Mouse (Mus musculus) embryonic facial prominence, embryonic 13.5 days (tissue): ENCODE data around the gene Pex5l. TPM values are rescaled to one million over a fixed set of nuclear protein-coding genes. Genes with fewer than 3 reads are reported as not detected.

Experiments
- ATAC-seq: fragments of 200-750 bp; cut with Nextera tagmentation; 2 replicates; pipeline ENCODE4 v1.8.0; 2017; ENCODE audit warnings: low read depth; ENCODE audit not compliant: insufficient number of reproducible peaks, insufficient read depth, low FRiP score, low TSS enrichment
- H3K27ac ChIP-seq: fragments of 300-500 bp; sonication (generic); 2 replicates; pipeline ENCODE4 v1.5.1; 2015; ENCODE audit warnings: moderate library complexity, mild to moderate bottlenecking, inconsistent platforms
- H3K27me3 ChIP-seq: fragments of 300-500 bp; sonication (generic); 2 replicates; pipeline ENCODE4 v1.6.1; 2015; ENCODE audit warnings: mild to moderate bottlenecking, inconsistent platforms
- H3K36me3 ChIP-seq: fragments of 300-500 bp; sonication (generic); 2 replicates; pipeline ENCODE4 v1.6.1; 2015; ENCODE audit warnings: mild to moderate bottlenecking, inconsistent platforms
- H3K4me1 ChIP-seq: fragments of 300-500 bp; sonication (generic); 2 replicates; pipeline ENCODE4 v1.6.1; 2015; ENCODE audit warnings: inconsistent platforms
- H3K4me2 ChIP-seq: fragments of 300-500 bp; sonication (generic); 2 replicates; pipeline ENCODE4 v1.6.1; 2015; ENCODE audit warnings: moderate library complexity, mild to moderate bottlenecking, inconsistent platforms
- H3K4me3 ChIP-seq: fragments of 300-500 bp; sonication (generic); 2 replicates; pipeline ENCODE4 v1.5.1; 2015; ENCODE audit warnings: mild to moderate bottlenecking, inconsistent platforms
- H3K9ac ChIP-seq: fragments of 300-500 bp; sonication (generic); 2 replicates; pipeline ENCODE4 v1.6.1; 2015; ENCODE audit warnings: mild to moderate bottlenecking, inconsistent platforms
- H3K9me3 ChIP-seq: fragments of 300-500 bp; sonication (generic); 2 replicates; pipeline ENCODE4 v1.6.1; 2016; ENCODE audit warnings: inconsistent platforms
- WGBS: fragments of 180-500 bp; shearing (Covaris S2); methylation state at CpG from one replicate; pipeline ENCODE4 v1.1.7; 2015; ENCODE audit warnings: mixed read lengths; 5-methylcytosine and 5-hydroxymethylcytosine counted together
- polyA plus RNA-seq: library from polyadenylated mRNA; unstranded; fragments of >200 nt; fragmentation: Nextera tagmentation; extraction: Ambion mirVana; gene quantifications from 2 replicates; pipeline ENCODE4 v1.2.1, GENCODE M21; 2015

Pex5l gene
- 0.55 and 0.87 TPM in 2 replicates for polyA plus RNA-seq

GRCm38 (mm10) chr3:33142901-33143461 lies at the start of gene Pex5l:
TSS of gene Pex5l (minus strand) at chr3:33143247.
- Histone ChIP-seq H3K9me3 (no peaks in the 10 kb centered on the region), H3K27ac (no peak within 1 kb of the TSS), H3K27me3 (peaks cover 27% of the 10 kb centered on the region), H3K9ac (peak within 1 kb of the TSS; percentile 58), H3K36me3 (no peaks in the 10 kb centered on the region), H3K4me1 (peaks cover 9% of the 10 kb centered on the region), H3K4me3 (peak within 1 kb of the TSS; percentile 69), H3K4me2 (peak within 1 kb of the TSS; percentile 81)
- under 1% methylated on average over 86 of the region's 88 CpGs for WGBS
- ATAC-seq, result peak; percentile 88

- no peak overlapping the region for H3K9ac ChIP-seq
- no peaks in the 10 kb centered on the region for H3K4me1 ChIP-seq
- no peak for ATAC-seq
- H3K27me3 ChIP-seq, result no peaks in the 10 kb centered on the region
- H3K4me2 ChIP-seq, result no peak overlapping the region
- H3K27ac ChIP-seq, result no peak overlapping the region
- no peaks in the 10 kb centered on the region for H3K36me3 ChIP-seq
- H3K9me3 ChIP-seq, result no peaks in the 10 kb centered on the region
- H3K4me3 ChIP-seq, result no peak overlapping the region
- WGBS, result 14% methylated on average over 3 of the region's 3 CpGs
These were observed 22.1 kb upstream of the Pex5l start for GRCm38 (mm10) chr3:33165186-33165585.

- Histone ChIP-seq H3K4me3 (no peak overlapping the region), H3K27me3 (no peaks in the 10 kb centered on the region), H3K27ac (no peak overlapping the region), H3K9ac (no peak overlapping the region), H3K36me3 (no peaks in the 10 kb centered on the region), H3K4me1 (no peaks in the 10 kb centered on the region), H3K9me3 (no peaks in the 10 kb centered on the region), H3K4me2 (no peak overlapping the region)
- ATAC-seq, result no peak
These were observed 20.8 kb upstream of the Pex5l start for GRCm38 (mm10) chr3:33163821-33164220.

GRCm38 (mm10) chr3:33143592-33143991 lies 545 bp upstream of the Pex5l start:
- Histone ChIP-seq H3K27me3 (peaks cover 27% of the 10 kb centered on the region), H3K9ac (no peak overlapping the region), H3K4me1 (peaks cover 9% of the 10 kb centered on the region), H3K27ac (no peak overlapping the region), H3K4me2 (peak overlapping the region; percentile 81), H3K4me3 (peak overlapping the region; percentile 69), H3K36me3 (no peaks in the 10 kb centered on the region), H3K9me3 (no peaks in the 10 kb centered on the region)
- ATAC-seq, result no peak
- 80% methylated on average over 7 of the region's 7 CpGs for WGBS

GRCm38 (mm10) chr3:33142398-33142797 lies 649 bp downstream of the Pex5l start:
- Histone ChIP-seq H3K36me3 (no peaks in the 10 kb centered on the region), H3K9ac (peak overlapping the region; percentile 58; the same call in 1 of the 2 replicates), H3K9me3 (no peaks in the 10 kb centered on the region), H3K4me3 (peak overlapping the region; percentile 69), H3K4me1 (peaks cover 9% of the 10 kb centered on the region), H3K27ac (no peak overlapping the region), H3K4me2 (peak overlapping the region; percentile 81), H3K27me3 (peaks cover 27% of the 10 kb centered on the region)
- under 1% methylated on average over 17 of the region's 17 CpGs for WGBS
- ATAC-seq, result 0 out of 2 replicates have a peak, but pooled peaks have one; percentile 20

GRCm38 (mm10) chr3:33129944-33130343 lies 13.1 kb downstream of the Pex5l start:
- Histone ChIP-seq H3K9ac (no peak overlapping the region), H3K4me2 (no peak overlapping the region), H3K36me3 (no peaks in the 10 kb centered on the region), H3K27me3 (no peaks in the 10 kb centered on the region), H3K27ac (no peak overlapping the region), H3K4me3 (no peak overlapping the region), H3K9me3 (no peaks in the 10 kb centered on the region), H3K4me1 (no peaks in the 10 kb centered on the region)
- ATAC-seq, result no peak

- H3K4me3 ChIP-seq, result no peak overlapping the region
- H3K27me3 ChIP-seq, result no peaks in the 10 kb centered on the region
- no peak overlapping the region for H3K4me2 ChIP-seq
- 90% methylated on average over 5 of the region's 5 CpGs for WGBS
- no peak overlapping the region for H3K27ac ChIP-seq
- no peaks in the 10 kb centered on the region for H3K36me3 ChIP-seq
- no peak overlapping the region for H3K9ac ChIP-seq
- 0 out of 2 replicates have a peak, but pooled peaks cover 4% of the 10 kb centered on the region for H3K4me1 ChIP-seq
- ATAC-seq, result no peak
- H3K9me3 ChIP-seq, result no peaks in the 10 kb centered on the region
These were observed 18.3 kb downstream of the Pex5l start for GRCm38 (mm10) chr3:33124796-33125195.

- no peak overlapping the region for H3K4me2 ChIP-seq
- H3K9ac ChIP-seq, result no peak overlapping the region
- 77% methylated on average over 2 of the region's 2 CpGs for WGBS
- no peaks in the 10 kb centered on the region for H3K9me3 ChIP-seq
- no peaks in the 10 kb centered on the region for H3K36me3 ChIP-seq
- H3K27me3 ChIP-seq, result no peaks in the 10 kb centered on the region
- H3K27ac ChIP-seq, result no peak overlapping the region
- no peaks in the 10 kb centered on the region for H3K4me1 ChIP-seq
- no peak for ATAC-seq
- no peak overlapping the region for H3K4me3 ChIP-seq
These were observed 37.3 kb downstream of the Pex5l start for GRCm38 (mm10) chr3:33105785-33106184.

- Histone ChIP-seq H3K27ac (no peak overlapping the region), H3K4me1 (no peaks in the 10 kb centered on the region), H3K9me3 (no peaks in the 10 kb centered on the region), H3K4me2 (no peak overlapping the region), H3K36me3 (no peaks in the 10 kb centered on the region), H3K4me3 (no peak overlapping the region), H3K9ac (no peak overlapping the region), H3K27me3 (no peaks in the 10 kb centered on the region)
- 90% methylated on average over 6 of the region's 6 CpGs for WGBS
- no peak for ATAC-seq
These were observed 39.5 kb downstream of the Pex5l start for GRCm38 (mm10) chr3:33103501-33103900.

GRCm38 (mm10) chr3:33098550-33099295 lies 44.3 kb downstream of the Pex5l start:
- no peak overlapping the region for H3K9ac ChIP-seq
- H3K36me3 ChIP-seq, result no peaks in the 10 kb centered on the region
- H3K4me2 ChIP-seq, result no peak overlapping the region
- H3K27ac ChIP-seq, result no peak overlapping the region
- no peaks in the 10 kb centered on the region for H3K9me3 ChIP-seq
- H3K27me3 ChIP-seq, result no peaks in the 10 kb centered on the region
- no peak overlapping the region for H3K4me3 ChIP-seq
- H3K4me1 ChIP-seq, result no peaks in the 10 kb centered on the region
- no peak for ATAC-seq
- 71% methylated on average over 9 of the region's 9 CpGs for WGBS

- Histone ChIP-seq H3K27me3 (no peaks in the 10 kb centered on the region), H3K27ac (no peak overlapping the region), H3K4me3 (no peak overlapping the region), H3K36me3 (no peaks in the 10 kb centered on the region), H3K4me1 (peaks cover 8% of the 10 kb centered on the region; the same call in 1 of the 2 replicates), H3K9ac (no peak overlapping the region), H3K4me2 (no peak overlapping the region), H3K9me3 (no peaks in the 10 kb centered on the region)
- ATAC-seq, result no peak
- 70% methylated on average over 6 of the region's 6 CpGs for WGBS
These were observed 49.4 kb downstream of the Pex5l start for GRCm38 (mm10) chr3:33093646-33094045.

- Histone ChIP-seq H3K4me3 (peak overlapping the region; percentile 29), H3K4me2 (peak overlapping the region; percentile 51), H3K36me3 (no peaks in the 10 kb centered on the region), H3K9ac (no peak overlapping the region), H3K27me3 (no peaks in the 10 kb centered on the region), H3K27ac (no peak overlapping the region), H3K4me1 (peaks cover 8% of the 10 kb centered on the region; the same call in 1 of the 2 replicates), H3K9me3 (no peaks in the 10 kb centered on the region)
- no peak for ATAC-seq
- 12% methylated on average over 9 of the region's 9 CpGs for WGBS
These were observed 53.0 kb downstream of the Pex5l start for GRCm38 (mm10) chr3:33090001-33090400.
